Mouse (Mus musculus): ENCODE measurements at regions not wholly inside any gene's neighbourhood (a gene's known extent, or its start where the extent isn't known, plus 50 kb on each side); places are given as distances from the start of the nearest gene placed in this dataset.

DNA sequence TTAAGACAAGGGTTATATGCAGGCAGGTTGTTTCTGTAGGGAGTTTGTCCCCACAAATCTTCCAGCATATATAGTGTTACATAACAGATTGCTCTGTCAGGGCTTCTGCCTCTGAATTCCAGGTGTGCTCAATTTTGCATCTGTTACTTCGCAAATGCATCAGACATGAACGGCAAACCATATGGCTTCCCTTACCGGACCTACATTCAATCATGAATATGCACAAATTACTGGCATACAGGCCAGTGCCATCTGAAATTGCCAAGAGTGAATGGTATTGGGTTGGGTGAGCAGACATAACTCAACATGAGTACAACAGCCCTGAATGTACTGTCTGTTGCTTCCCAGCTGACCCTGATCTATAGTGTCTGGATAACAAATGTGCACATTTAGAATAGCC, 929.4 kb downstream of the Diaph3 start:
- 96% methylated on average over 3 of the region's 3 CpGs for WGBS

DNA sequence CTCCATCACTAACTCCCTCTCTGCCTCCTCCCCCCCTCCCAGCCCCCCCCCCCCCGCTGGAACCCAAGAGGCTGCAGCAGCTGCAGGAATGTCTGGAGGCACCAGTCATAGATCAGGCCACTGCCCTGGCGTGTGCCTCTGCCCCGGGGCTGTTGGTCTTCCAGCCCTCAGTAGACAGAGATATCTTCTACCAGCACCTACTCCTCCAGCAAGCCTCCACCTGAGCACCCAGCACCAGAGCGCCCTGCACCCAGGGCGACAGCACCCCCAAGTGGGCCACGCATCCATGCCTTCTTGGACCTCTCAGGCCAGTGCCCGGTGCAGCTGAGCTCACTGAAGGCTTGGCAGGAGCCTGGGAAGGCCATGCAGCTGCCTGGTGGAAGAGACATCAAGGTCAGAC, 936.5 kb downstream of the Diaph3 start:
- Histone ChIP-seq H3K27ac (replicated peaks) (no peak overlapping the region), H3K27me3 (ENCODE audit: low read depth, poor library complexity, severe bottlenecking) (no peaks in the 10 kb centered on the region), H3K4me1 (no peaks in the 10 kb centered on the region), H3K4me3 (no peak overlapping the region), H3K9me3 (replicated peaks) (no peaks in the 10 kb centered on the region), H3K36me3 (no peaks in the 10 kb centered on the region)
- WGBS, result 80% methylated on average over 6 of the region's 7 CpGs
- DNase-seq (ENCODE audit: low spot score), result no peak

More for the DNA sequence above, 929.4 kb downstream of the Diaph3 start:
- Histone ChIP-seq H3K9me3 (replicated peaks) (no peaks in the 10 kb centered on the region), H3K4me1 (no peaks in the 10 kb centered on the region), H3K36me3 (no peaks in the 10 kb centered on the region), H3K4me3 (no peak overlapping the region), H3K27me3 (ENCODE audit: low read depth, poor library complexity, severe bottlenecking) (no peaks in the 10 kb centered on the region), H3K27ac (replicated peaks) (no peak overlapping the region)
- no peak for DNase-seq (ENCODE audit: low spot score)

DNA sequence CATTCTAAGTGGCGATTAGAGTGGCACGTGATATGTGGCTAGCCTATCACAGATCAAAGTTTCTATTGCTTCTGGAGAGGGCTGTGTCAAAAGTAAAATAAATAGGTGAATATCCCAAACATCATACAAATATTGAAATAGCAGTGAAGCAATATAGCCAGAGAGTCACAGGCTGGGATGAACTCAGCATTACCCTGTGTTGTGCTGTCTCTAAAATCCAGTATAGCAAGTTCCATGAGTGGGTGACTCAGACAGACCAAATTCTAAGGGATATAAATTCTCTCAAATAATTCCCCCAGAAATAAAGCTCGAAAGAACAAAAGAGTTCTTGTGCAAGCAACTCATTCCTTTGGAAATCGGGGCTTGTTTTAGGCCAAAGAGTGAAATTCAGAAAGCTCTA, 943.2 kb downstream of the Diaph3 start:
- H3K4me3 ChIP-seq, result no peak overlapping the region
- 91% methylated on average over 4 of the region's 4 CpGs for WGBS
- H3K27ac ChIP-seq (replicated peaks), result no peak overlapping the region
- H3K9me3 ChIP-seq (replicated peaks), result no peaks in the 10 kb centered on the region
- no peaks in the 10 kb centered on the region for H3K36me3 ChIP-seq
- H3K4me1 ChIP-seq, result no peaks in the 10 kb centered on the region
- DNase-seq (ENCODE audit: low spot score), result no peak
- no peaks in the 10 kb centered on the region for H3K27me3 ChIP-seq (ENCODE audit: low read depth, poor library complexity, severe bottlenecking)

DNA sequence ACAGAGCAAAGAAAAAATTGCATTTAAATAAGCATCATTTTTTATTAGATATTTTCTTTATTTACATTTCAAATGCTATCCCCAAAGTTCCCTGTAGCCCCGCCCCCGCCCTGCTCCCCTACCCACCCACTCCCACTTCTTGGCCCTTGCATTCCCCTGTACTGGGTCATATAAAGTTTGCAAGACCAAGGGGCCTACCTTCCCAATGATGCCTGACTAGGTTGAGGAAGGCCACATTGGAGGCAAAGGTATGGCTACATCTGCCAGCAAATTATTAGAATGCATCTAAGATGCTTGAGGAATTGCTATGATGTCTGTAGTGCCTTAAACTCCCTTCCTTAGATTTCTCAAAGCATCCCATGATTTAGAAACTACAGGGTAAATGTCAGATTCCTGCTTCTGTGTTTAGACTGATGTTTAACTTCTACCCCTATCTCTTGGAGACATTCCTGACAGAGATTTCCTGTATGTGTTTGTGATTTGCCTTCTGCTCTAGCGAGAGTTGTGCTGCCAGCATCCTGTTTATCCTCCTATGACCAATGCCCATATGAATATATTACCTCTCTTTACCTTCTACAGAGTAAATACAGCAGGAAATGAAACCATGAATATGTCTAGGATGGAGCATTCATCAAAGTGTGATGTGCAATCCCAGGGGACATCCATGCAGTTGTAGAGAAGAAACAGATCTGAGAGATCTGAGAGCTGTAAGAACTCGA, 956.2 kb downstream of the Diaph3 start:
- DNase-seq (ENCODE audit: low spot score), result no peak
- H3K4me3 ChIP-seq, result no peak overlapping the region
- WGBS, result 87% methylated on average over 4 of the region's 4 CpGs

GRCm38 (mm10) chr14:86178517-86178916, 962.5 kb downstream of the Diaph3 start:
- Histone ChIP-seq H3K36me3 (no peaks in the 10 kb centered on the region), H3K27me3 (ENCODE audit: low read depth, poor library complexity, severe bottlenecking) (no peaks in the 10 kb centered on the region), H3K4me1 (no peaks in the 10 kb centered on the region), H3K4me3 (no peak overlapping the region), H3K9me3 (replicated peaks) (no peaks in the 10 kb centered on the region), H3K27ac (replicated peaks) (no peak overlapping the region)
- no peak for DNase-seq (ENCODE audit: low spot score)
- WGBS, result 86% methylated on average over 4 of the region's 4 CpGs

More for the DNA sequence above, 956.2 kb downstream of the Diaph3 start:
- H3K9me3 ChIP-seq (replicated peaks), result no peaks in the 10 kb centered on the region
- H3K4me1 ChIP-seq, result no peaks in the 10 kb centered on the region
- no peak overlapping the region for H3K27ac ChIP-seq (replicated peaks)
- no peaks in the 10 kb centered on the region for H3K27me3 ChIP-seq (ENCODE audit: low read depth, poor library complexity, severe bottlenecking)
- H3K36me3 ChIP-seq, result no peaks in the 10 kb centered on the region

DNA sequence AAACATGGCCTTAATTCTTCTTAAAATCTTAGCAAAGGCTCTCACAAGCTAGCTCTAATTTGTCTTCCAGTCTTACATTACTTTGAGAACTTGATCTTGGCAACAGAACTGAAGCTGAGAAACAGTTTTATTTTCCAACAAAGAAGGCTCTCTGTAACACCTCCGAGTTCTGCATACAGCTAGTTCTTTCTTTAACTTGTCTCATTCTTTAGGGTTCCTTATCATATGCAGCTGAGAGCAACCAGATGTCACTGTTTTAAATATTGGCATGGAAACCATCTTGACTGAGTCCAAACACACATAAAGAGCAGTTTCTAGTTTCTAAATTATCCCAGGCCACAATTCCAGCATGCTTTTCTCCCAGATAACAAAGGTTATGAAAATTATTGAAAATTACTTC, 969.9 kb downstream of the Diaph3 start:
- H3K4me1 ChIP-seq, result no peaks in the 10 kb centered on the region
- H3K9me3 ChIP-seq (replicated peaks), result no peaks in the 10 kb centered on the region
- no peak for DNase-seq (ENCODE audit: low spot score)
- H3K27ac ChIP-seq (replicated peaks), result no peak overlapping the region
- 84% methylated on average over 1 of the region's 1 CpGs for WGBS
- no peaks in the 10 kb centered on the region for H3K27me3 ChIP-seq (ENCODE audit: low read depth, poor library complexity, severe bottlenecking)
- H3K36me3 ChIP-seq, result no peaks in the 10 kb centered on the region
- no peak overlapping the region for H3K4me3 ChIP-seq

GRCm38 (mm10) chr14:86159151-86159550, 981.9 kb downstream of the Diaph3 start:
- WGBS, result 94% methylated on average over 10 of the region's 10 CpGs
- no peak overlapping the region for H3K4me3 ChIP-seq
- H3K9me3 ChIP-seq (replicated peaks), result no peaks in the 10 kb centered on the region
- H3K27me3 ChIP-seq (ENCODE audit: low read depth, poor library complexity, severe bottlenecking), result no peaks in the 10 kb centered on the region
- H3K27ac ChIP-seq (replicated peaks), result no peak overlapping the region
- H3K4me1 ChIP-seq, result no peaks in the 10 kb centered on the region
- DNase-seq (ENCODE audit: low spot score), result no peak
- H3K36me3 ChIP-seq, result no peaks in the 10 kb centered on the region

GRCm38 (mm10) chr14:86154688-86155087, 986.3 kb downstream of the Diaph3 start:
- no peaks in the 10 kb centered on the region for H3K4me1 ChIP-seq
- no peaks in the 10 kb centered on the region for H3K36me3 ChIP-seq
- 92% methylated on average over 3 of the region's 3 CpGs for WGBS
- DNase-seq (ENCODE audit: low spot score), result no peak
- H3K27me3 ChIP-seq (ENCODE audit: low read depth, poor library complexity, severe bottlenecking), result no peaks in the 10 kb centered on the region
- H3K27ac ChIP-seq (replicated peaks), result no peak overlapping the region
- no peak overlapping the region for H3K4me3 ChIP-seq
- H3K9me3 ChIP-seq (replicated peaks), result no peaks in the 10 kb centered on the region

DNA sequence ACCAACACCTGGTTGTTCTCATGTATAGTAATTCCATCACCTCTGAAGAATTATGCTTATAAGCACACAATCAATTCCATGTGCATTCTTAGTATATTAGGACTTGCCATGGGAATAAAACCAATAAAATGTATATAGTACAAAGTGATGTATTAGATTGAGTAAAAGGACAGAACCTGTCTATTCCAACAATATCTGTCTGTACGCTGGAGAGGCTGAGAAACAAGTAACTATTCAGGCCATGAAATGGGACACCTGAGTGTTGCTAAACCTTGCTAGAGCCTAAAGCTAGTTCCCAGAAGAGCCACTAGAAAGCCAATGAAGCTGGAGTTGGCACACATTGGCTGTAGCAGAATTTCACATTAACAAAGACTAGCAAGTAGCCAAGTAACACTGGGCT, 989.8 kb downstream of the Diaph3 start:
- 94% methylated on average over 1 of the region's 1 CpGs for WGBS
- Histone ChIP-seq H3K4me1 (no peaks in the 10 kb centered on the region), H3K4me3 (no peak overlapping the region), H3K36me3 (no peaks in the 10 kb centered on the region), H3K27me3 (ENCODE audit: low read depth, poor library complexity, severe bottlenecking) (no peaks in the 10 kb centered on the region), H3K27ac (replicated peaks) (no peak overlapping the region), H3K9me3 (replicated peaks) (no peaks in the 10 kb centered on the region)
- no peak for DNase-seq (ENCODE audit: low spot score)

- DNase-seq (ENCODE audit: low spot score), result no peak
- 97% methylated on average over 3 of the region's 3 CpGs for WGBS
- Histone ChIP-seq H3K4me1 (no peaks in the 10 kb centered on the region), H3K36me3 (no peaks in the 10 kb centered on the region), H3K27ac (replicated peaks) (no peak overlapping the region), H3K4me3 (no peak overlapping the region), H3K27me3 (ENCODE audit: low read depth, poor library complexity, severe bottlenecking) (no peaks in the 10 kb centered on the region), H3K9me3 (replicated peaks) (no peaks in the 10 kb centered on the region)
Observed at GRCm38 (mm10) chr14:86150329-86150866, 990.6 kb downstream of the Diaph3 start.

DNA sequence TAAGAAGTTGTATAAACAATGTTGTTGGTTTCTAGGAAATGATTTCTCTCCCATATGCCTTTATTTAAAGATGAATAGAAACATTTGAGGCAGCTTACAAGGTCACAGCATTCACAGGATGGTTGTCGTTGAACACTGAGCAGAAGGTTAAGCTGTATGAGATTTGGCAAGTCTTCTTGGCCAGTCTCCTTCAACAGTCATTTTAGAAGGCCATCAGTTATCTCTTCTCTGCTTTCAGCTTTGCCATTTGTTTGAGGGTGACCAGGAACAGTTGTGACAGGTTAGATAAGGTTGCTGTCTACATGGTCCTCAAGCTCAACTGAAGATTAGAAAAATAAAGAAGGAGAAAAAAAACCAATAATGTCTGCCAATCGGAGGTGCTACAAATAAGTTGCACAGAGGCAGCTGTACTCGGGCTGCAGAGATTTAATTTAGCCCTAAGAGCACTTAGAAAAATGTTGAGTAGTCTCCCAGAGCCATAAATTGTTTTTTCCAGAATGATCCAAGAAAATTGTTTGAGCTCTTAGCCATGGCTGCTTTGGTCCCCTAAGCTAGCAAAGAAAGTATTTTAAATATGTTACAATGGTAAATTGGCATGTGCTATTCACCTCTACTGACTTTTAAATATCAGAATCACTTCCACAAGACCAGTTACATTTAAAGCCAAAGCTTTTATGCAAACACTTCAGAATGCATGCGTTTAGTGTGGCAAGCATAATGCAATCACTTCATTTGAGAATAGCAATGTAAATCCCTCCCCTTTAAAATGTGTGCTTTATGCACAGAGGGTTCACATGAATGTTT, 1025.6 kb downstream of the Diaph3 start:
- Histone ChIP-seq H3K4me1 (peaks cover 12% of the 10 kb centered on the region; the same call in 1 of the 2 replicates), H3K4me3 (no peak overlapping the region), H3K27ac (replicated peaks) (no peak overlapping the region), H3K36me3 (no peaks in the 10 kb centered on the region), H3K9me3 (replicated peaks) (no peaks in the 10 kb centered on the region), H3K27me3 (ENCODE audit: low read depth, poor library complexity, severe bottlenecking) (no peaks in the 10 kb centered on the region)
- 64% methylated on average over 4 of the region's 4 CpGs for WGBS
- no peak for DNase-seq (ENCODE audit: low spot score)

GRCm38 (mm10) chr14:86101497-86101896, 1039.5 kb downstream of the Diaph3 start:
- no peak for DNase-seq (ENCODE audit: low spot score)
- H3K4me1 ChIP-seq, result no peaks in the 10 kb centered on the region
- H3K4me3 ChIP-seq, result no peak overlapping the region
- no peak overlapping the region for H3K27ac ChIP-seq (replicated peaks)
- no peaks in the 10 kb centered on the region for H3K27me3 ChIP-seq (ENCODE audit: low read depth, poor library complexity, severe bottlenecking)
- H3K9me3 ChIP-seq (replicated peaks), result no peaks in the 10 kb centered on the region
- WGBS, result 83% methylated on average over 1 of the region's 1 CpGs
- no peaks in the 10 kb centered on the region for H3K36me3 ChIP-seq
